Mouse (Mus musculus) megakaryocyte, embryonic 14.5 days (primary cell): Measurements from ENCODE around the gene Prkca. TPM values are rescaled to one million over a fixed set of nuclear protein-coding genes. Genes with fewer than 3 reads are reported as not detected.

Experiments
- H3K27me3 ChIP-seq: replicated peaks from 2 replicates; pipeline ENCODE3; 2012; ENCODE audit warnings: inconsistent platforms
- H3K36me3 ChIP-seq: replicated peaks from 2 replicates; pipeline ENCODE3; 2012; ENCODE audit warnings: low read length, inconsistent platforms, mixed read lengths
- H3K4me1 ChIP-seq: 2 replicates; pipeline ENCODE4 v1.6.1; 2012; ENCODE audit warnings: inconsistent platforms
- H3K4me3 ChIP-seq: replicated peaks from 2 replicates; pipeline ENCODE3; 2012; ENCODE audit warnings: moderate library complexity, mild to moderate bottlenecking, inconsistent platforms
- H3K9me3 ChIP-seq: 2 replicates; pipeline ENCODE4 v1.6.1; 2012; ENCODE audit warnings: inconsistent platforms
- FLI1 ChIP-seq: IDR thresholded peaks from 2 replicates; pipeline ENCODE4 v1.6.1; 2012; ENCODE audit warnings: low read length, inconsistent platforms, mixed read lengths
- GATA1 ChIP-seq: IDR thresholded peaks from 3 replicates; pipeline ENCODE4 v1.6.1; 2012; ENCODE audit warnings: mixed read lengths, low read length, inconsistent platforms, borderline replicate concordance
- polyA plus RNA-seq: library from polyadenylated mRNA; stranded (reverse); fragments of >175 nt; gene quantifications from 2 replicates; pipeline ENCODE4 v1.2.3, GENCODE M21; 2012; ENCODE audit warnings: low replicate concordance; ENCODE audit not compliant: insufficient read depth

Gene Prkca
- polyA plus RNA-seq, 1 experiment = 36.2 TPM

DNA sequence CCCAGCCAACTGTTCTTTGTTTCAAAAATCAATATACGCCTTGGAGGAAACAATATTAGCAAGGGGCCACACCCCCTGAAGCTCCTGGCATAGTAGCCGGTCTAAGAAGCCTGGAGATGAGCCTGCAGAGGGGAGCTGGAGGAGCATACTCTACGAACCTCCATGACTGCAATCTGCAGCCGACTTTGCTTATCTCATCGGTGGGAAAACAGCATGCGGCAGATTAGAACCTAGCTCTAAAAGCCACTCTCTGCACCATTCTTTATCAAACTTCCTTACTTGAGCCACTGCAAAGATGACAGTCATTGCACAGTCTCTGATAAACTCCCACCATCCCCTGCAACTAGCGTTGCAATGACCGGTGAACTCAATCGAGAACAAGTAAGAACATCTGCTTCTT is 194.5 kb downstream of the Prkca start:
- TF ChIP-seq FLI1 (no peak), GATA1 (no peak)
- Histone ChIP-seq H3K4me3 (peak overlapping the region; percentile 83), H3K9me3 (no peaks in the 10 kb centered on the region), H3K36me3 (peaks cover 74% of the 10 kb centered on the region), H3K4me1 (peaks cover 99% of the 10 kb centered on the region), H3K27me3 (no peaks in the 10 kb centered on the region)

- H3K36me3 ChIP-seq = peaks cover 71% of the 10 kb centered on the region
- H3K4me1 ChIP-seq = peaks cover 99% of the 10 kb centered on the region
- no peaks in the 10 kb centered on the region for H3K9me3 ChIP-seq
- TF ChIP-seq FLI1 = no peak
- H3K27me3 ChIP-seq = no peaks in the 10 kb centered on the region
- no peak overlapping the region for H3K4me3 ChIP-seq
Observed at GRCm38 (mm10) chr11:108148491-108148890, 195.2 kb downstream of the Prkca start.

- H3K9me3 ChIP-seq = no peaks in the 10 kb centered on the region
- H3K36me3 ChIP-seq = peaks cover 71% of the 10 kb centered on the region
- H3K4me1 ChIP-seq = peaks cover 99% of the 10 kb centered on the region
- TF ChIP-seq GATA1 = no peak
- TF ChIP-seq FLI1 = no peak
- no peaks in the 10 kb centered on the region for H3K27me3 ChIP-seq
- H3K4me3 ChIP-seq = peak overlapping the region; percentile 56
Observed at GRCm38 (mm10) chr11:108145752-108146496, 197.8 kb downstream of the Prkca start.

DNA sequence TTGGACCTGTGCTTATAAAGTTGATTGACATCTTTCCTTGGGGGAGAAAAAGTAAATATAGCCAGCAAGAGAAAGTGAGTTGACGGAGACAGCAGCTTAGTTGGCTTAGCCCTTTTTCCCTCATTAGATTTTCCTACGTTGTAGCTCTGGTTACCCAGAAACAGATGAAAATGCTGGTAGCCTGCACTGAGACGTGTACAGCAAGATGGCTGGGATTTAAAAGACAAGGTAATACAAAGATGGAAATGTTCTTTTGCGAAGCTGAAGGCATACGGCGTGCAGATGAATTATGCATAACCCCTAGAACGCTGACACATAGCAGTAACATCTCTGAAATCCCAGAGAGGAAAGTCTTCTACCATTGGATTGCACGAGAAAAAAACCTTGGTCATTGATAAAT is 198.6 kb downstream of the Prkca start:
- no peak for TF ChIP-seq FLI1
- TF ChIP-seq GATA1 = no peak
- Histone ChIP-seq H3K4me3 (no peak overlapping the region), H3K4me1 (peaks cover 97% of the 10 kb centered on the region), H3K36me3 (peaks cover 69% of the 10 kb centered on the region), H3K27me3 (no peaks in the 10 kb centered on the region), H3K9me3 (no peaks in the 10 kb centered on the region)

DNA sequence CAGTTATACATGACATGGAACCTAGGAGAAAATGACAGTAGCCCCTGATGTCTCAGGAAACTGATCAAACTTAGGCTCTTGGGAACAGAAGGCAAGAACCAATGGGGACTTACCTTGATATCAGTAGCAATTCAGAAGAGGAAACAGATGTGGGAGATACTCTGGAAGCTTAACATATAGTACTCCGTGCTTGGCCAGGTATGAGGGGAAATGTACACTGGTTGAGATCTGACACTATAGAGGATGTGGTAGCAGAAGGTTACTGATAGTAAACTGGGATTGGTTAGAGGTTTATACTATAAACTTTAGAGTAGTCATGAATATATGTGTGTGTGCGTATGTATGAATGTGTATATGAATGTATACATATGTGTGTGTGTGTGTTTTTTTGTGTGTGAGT is 200.0 kb downstream of the Prkca start:
- H3K27me3 ChIP-seq = no peaks in the 10 kb centered on the region
- TF ChIP-seq FLI1 (no peak), GATA1 (no peak; the same call in 2 of the 3 replicates)
- H3K4me3 ChIP-seq = no peak overlapping the region
- H3K4me1 ChIP-seq = peaks cover 90% of the 10 kb centered on the region
- peaks cover 75% of the 10 kb centered on the region for H3K36me3 ChIP-seq
- no peaks in the 10 kb centered on the region for H3K9me3 ChIP-seq

- Histone ChIP-seq H3K36me3 (peaks cover 82% of the 10 kb centered on the region), H3K4me1 (peaks cover 87% of the 10 kb centered on the region), H3K9me3 (no peaks in the 10 kb centered on the region), H3K4me3 (no peak overlapping the region), H3K27me3 (no peaks in the 10 kb centered on the region)
- TF ChIP-seq FLI1 (no peak), GATA1 (no peak)
Observed at GRCm38 (mm10) chr11:108140028-108140427, 203.7 kb downstream of the Prkca start.

GRCm38 (mm10) chr11:108136341-108136740 is 207.4 kb downstream of the Prkca start:
- Histone ChIP-seq H3K36me3 (peaks cover 84% of the 10 kb centered on the region), H3K4me3 (no peak overlapping the region), H3K9me3 (no peaks in the 10 kb centered on the region), H3K27me3 (no peaks in the 10 kb centered on the region), H3K4me1 (peaks cover 83% of the 10 kb centered on the region)
- TF ChIP-seq GATA1 (no peak), FLI1 (no peak)

GRCm38 (mm10) chr11:108135407-108136159 is 208.1 kb downstream of the Prkca start:
- H3K36me3 ChIP-seq = peaks cover 84% of the 10 kb centered on the region
- no peaks in the 10 kb centered on the region for H3K9me3 ChIP-seq
- no peak for TF ChIP-seq FLI1
- TF ChIP-seq GATA1 = no peak
- no peak overlapping the region for H3K4me3 ChIP-seq
- no peaks in the 10 kb centered on the region for H3K27me3 ChIP-seq
- peaks cover 83% of the 10 kb centered on the region for H3K4me1 ChIP-seq

DNA sequence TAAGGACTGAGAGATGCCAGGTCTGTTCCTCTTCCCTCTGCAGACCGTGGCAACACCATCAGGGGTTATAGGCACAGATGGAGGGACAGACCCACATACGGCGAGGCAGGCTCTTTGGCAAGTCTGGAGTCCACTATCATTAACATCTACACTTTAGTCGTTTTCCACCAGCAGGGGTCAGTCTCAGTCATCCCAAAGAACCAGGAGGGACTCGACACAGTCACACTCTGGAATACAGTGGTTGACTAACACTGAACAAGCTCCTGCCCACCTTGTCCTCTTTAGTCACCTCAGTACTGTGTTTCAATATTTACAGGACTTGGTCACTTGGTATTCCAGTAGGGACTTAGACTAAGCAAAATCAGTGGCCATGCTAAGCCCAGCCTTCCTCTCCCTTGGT is 215.1 kb downstream of the Prkca start:
- H3K36me3 ChIP-seq = peaks cover 93% of the 10 kb centered on the region
- H3K27me3 ChIP-seq = no peaks in the 10 kb centered on the region
- TF ChIP-seq FLI1 (no peak), GATA1 (no peak)
- no peaks in the 10 kb centered on the region for H3K9me3 ChIP-seq
- peaks cover 89% of the 10 kb centered on the region for H3K4me1 ChIP-seq
- peak overlapping the region; percentile 62 for H3K4me3 ChIP-seq

GRCm38 (mm10) chr11:108127908-108128307 is 215.8 kb downstream of the Prkca start:
- Histone ChIP-seq H3K4me3 (no peak overlapping the region), H3K36me3 (peaks cover 93% of the 10 kb centered on the region), H3K27me3 (no peaks in the 10 kb centered on the region), H3K4me1 (peaks cover 86% of the 10 kb centered on the region), H3K9me3 (no peaks in the 10 kb centered on the region)
- TF ChIP-seq GATA1 (no peak), FLI1 (no peak)
